Mouse (Mus musculus): ENCODE results near the gene Lmbrd1. TPM values are rescaled to one million over a fixed set of nuclear protein-coding genes. Genes with fewer than 3 reads are reported as not detected.
A peak's percentile ranks its signal among the peaks of the same experiment; 100 is the strongest.

Gene Lmbrd1
- polyA plus RNA-seq, 1 experiment from 2014 or later: 33.5 TPM

GRCm38 (mm10) chr1:24699320-24699719, 20.9 kb downstream of the Lmbrd1 start:
- ATAC-seq (ENCODE audit: low FRiP score) (peak; percentile 51; the same call in 1 of the 2 replicates), DNase-seq (ENCODE audit: low spot score) (peak; percentile 18)
- Histone ChIP-seq H3K27ac (ENCODE audit: low read depth, low read length) (no peak overlapping the region), H3K9ac (ENCODE audit: low read depth, low read length) (no peak overlapping the region), H3K4me1 (replicated peaks; ENCODE audit: control insufficient read depth, insufficient read depth, low read length) (no peaks in the 10 kb centered on the region), H3K27me3 (ENCODE audit: control insufficient read depth, insufficient read depth, low read length) (no peaks in the 10 kb centered on the region), H3K36me3 (ENCODE audit: control insufficient read depth, insufficient read depth, low read length) (no peaks in the 10 kb centered on the region), H3K4me2 (replicated peaks; ENCODE audit: low read depth, low read length) (no peak overlapping the region), H3K9me3 (ENCODE audit: control insufficient read depth, low read length) (no peaks in the 10 kb centered on the region), H3K4me3 (ENCODE audit: low read depth, low read length) (no peak overlapping the region)
- WGBS: 25% methylated on average over 9 of the region's 9 CpGs

DNA sequence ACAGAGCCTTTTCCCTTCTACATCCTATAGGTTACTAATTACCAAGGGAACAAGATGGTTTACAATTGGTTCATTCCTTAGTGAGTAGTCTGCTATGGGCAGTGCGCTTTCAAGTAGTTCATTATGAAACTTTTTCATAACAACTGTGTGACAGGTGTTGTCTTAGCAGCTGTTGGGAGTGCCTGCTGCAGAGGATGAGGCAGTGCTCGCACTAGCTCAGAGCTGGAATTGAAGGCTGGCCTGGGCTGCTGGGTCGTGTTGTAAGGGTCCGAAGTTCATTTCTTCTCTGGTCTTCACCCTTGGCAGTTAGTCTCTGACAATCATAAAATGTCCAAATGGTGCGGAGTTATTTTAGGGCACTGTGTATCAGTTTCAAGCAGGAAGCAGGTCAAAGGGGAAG, 21.8 kb downstream of the Lmbrd1 start:
- no peak for ATAC-seq (ENCODE audit: low FRiP score)
- DNase-seq (ENCODE audit: low spot score): no peak
- H3K27ac ChIP-seq (ENCODE audit: low read depth, low read length): no peak overlapping the region
- H3K4me3 ChIP-seq (ENCODE audit: low read depth, low read length): no peak overlapping the region
- no peaks in the 10 kb centered on the region for H3K4me1 ChIP-seq (replicated peaks; ENCODE audit: control insufficient read depth, insufficient read depth, low read length)
- no peak overlapping the region for H3K4me2 ChIP-seq (replicated peaks; ENCODE audit: low read depth, low read length)
- no peak overlapping the region for H3K9ac ChIP-seq (ENCODE audit: low read depth, low read length)
- no peaks in the 10 kb centered on the region for H3K9me3 ChIP-seq (ENCODE audit: control insufficient read depth, low read length)
- no peaks in the 10 kb centered on the region for H3K27me3 ChIP-seq (ENCODE audit: control insufficient read depth, insufficient read depth, low read length)
- no peaks in the 10 kb centered on the region for H3K36me3 ChIP-seq (ENCODE audit: control insufficient read depth, insufficient read depth, low read length)
- 91% methylated on average over 5 of the region's 5 CpGs for WGBS

DNA sequence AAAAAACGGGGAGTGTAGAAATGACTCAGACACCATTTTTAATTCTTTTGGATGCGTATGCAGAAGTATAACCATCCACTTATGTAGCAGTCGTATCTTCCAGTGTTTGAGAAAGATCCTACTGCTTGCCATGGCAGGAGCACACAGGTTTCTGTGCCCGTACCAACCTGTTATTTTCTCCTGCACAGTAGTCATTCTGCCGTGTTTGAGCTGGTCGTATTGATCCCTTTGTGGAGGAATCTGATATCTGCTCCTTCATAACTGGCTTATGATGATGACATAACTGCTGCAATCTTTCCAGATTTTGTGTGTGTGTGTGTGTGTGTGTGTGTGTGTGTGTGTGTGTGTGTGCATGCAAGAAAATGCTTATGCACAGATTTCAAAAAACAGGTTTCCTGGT, 25.4 kb downstream of the Lmbrd1 start:
- WGBS: 87% methylated on average over 6 of the region's 6 CpGs
- H3K9me3 ChIP-seq (ENCODE audit: control insufficient read depth, low read length): no peaks in the 10 kb centered on the region
- H3K27me3 ChIP-seq (ENCODE audit: control insufficient read depth, insufficient read depth, low read length): no peaks in the 10 kb centered on the region
- H3K4me2 ChIP-seq (replicated peaks; ENCODE audit: low read depth, low read length): no peak overlapping the region
- no peak for ATAC-seq (ENCODE audit: low FRiP score)
- DNase-seq (ENCODE audit: low spot score): no peak
- H3K27ac ChIP-seq (ENCODE audit: low read depth, low read length): no peak overlapping the region
- no peak overlapping the region for H3K4me3 ChIP-seq (ENCODE audit: low read depth, low read length)
- H3K36me3 ChIP-seq (ENCODE audit: control insufficient read depth, insufficient read depth, low read length): no peaks in the 10 kb centered on the region
- H3K4me1 ChIP-seq (replicated peaks; ENCODE audit: control insufficient read depth, insufficient read depth, low read length): no peaks in the 10 kb centered on the region
- H3K9ac ChIP-seq (ENCODE audit: low read depth, low read length): no peak overlapping the region

DNA sequence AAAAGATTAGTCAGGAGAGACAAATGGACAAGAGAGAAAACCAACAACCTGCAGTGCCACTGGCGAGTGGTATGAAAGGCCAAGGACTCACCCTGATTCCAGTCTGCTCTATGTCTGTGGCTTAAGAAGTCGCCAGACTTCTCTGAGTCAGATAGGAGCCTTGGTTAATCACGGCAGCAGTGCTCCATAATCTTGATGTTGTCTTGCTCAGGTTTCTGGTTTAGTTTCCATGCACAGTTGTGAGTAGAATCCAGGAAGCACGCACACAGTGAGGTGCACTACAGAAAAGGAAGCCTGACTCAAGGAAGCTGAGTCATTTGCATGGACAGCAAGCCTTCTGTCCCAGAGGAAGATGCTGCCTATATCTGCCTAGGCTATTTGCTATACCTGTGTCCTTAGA, 37.9 kb downstream of the Lmbrd1 start:
- Histone ChIP-seq H3K9ac (ENCODE audit: low read depth, low read length) (no peak overlapping the region), H3K36me3 (ENCODE audit: control insufficient read depth, insufficient read depth, low read length) (no peaks in the 10 kb centered on the region), H3K4me2 (replicated peaks; ENCODE audit: low read depth, low read length) (no peak overlapping the region), H3K4me3 (ENCODE audit: low read depth, low read length) (no peak overlapping the region), H3K27me3 (ENCODE audit: control insufficient read depth, insufficient read depth, low read length) (no peaks in the 10 kb centered on the region), H3K9me3 (ENCODE audit: control insufficient read depth, low read length) (no peaks in the 10 kb centered on the region), H3K4me1 (replicated peaks; ENCODE audit: control insufficient read depth, insufficient read depth, low read length) (no peaks in the 10 kb centered on the region), H3K27ac (ENCODE audit: low read depth, low read length) (no peak overlapping the region)
- 90% methylated on average over 4 of the region's 4 CpGs for WGBS
- ATAC-seq (ENCODE audit: low FRiP score) (no peak), DNase-seq (ENCODE audit: low spot score) (no peak)

GRCm38 (mm10) chr1:24719621-24720020, 41.2 kb downstream of the Lmbrd1 start:
- H3K4me2 ChIP-seq (replicated peaks; ENCODE audit: low read depth, low read length): no peak overlapping the region
- no peak overlapping the region for H3K27ac ChIP-seq (ENCODE audit: low read depth, low read length)
- WGBS: 65% methylated on average over 3 of the region's 3 CpGs
- DNase-seq (ENCODE audit: low spot score) (no peak), ATAC-seq (ENCODE audit: low FRiP score) (no peak)
- H3K9ac ChIP-seq (ENCODE audit: low read depth, low read length): no peak overlapping the region
- H3K9me3 ChIP-seq (ENCODE audit: control insufficient read depth, low read length): no peaks in the 10 kb centered on the region
- H3K27me3 ChIP-seq (ENCODE audit: control insufficient read depth, insufficient read depth, low read length): no peaks in the 10 kb centered on the region
- H3K36me3 ChIP-seq (ENCODE audit: control insufficient read depth, insufficient read depth, low read length): no peaks in the 10 kb centered on the region
- H3K4me1 ChIP-seq (replicated peaks; ENCODE audit: control insufficient read depth, insufficient read depth, low read length): no peaks in the 10 kb centered on the region
- no peak overlapping the region for H3K4me3 ChIP-seq (ENCODE audit: low read depth, low read length)

DNA sequence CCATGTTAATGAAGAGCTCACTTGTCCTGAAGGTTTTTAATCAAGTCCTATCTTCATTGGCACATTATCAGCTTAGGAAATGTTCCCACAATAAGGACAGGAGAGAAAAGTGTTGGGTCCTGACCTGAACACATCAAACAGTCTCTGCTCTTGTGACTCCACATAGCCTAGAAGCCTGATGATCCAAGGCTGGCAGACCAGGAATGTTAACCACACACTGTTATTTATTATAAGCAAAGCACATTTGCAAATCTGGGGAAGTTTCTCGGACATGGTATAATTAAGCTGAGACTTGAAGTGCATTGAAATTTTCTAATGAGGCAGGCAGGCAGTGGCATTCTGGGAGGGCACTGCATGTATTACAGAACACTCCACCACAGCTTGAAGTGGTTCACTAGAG, 41.8 kb downstream of the Lmbrd1 start:
- Histone ChIP-seq H3K27me3 (ENCODE audit: control insufficient read depth, insufficient read depth, low read length) (no peaks in the 10 kb centered on the region), H3K27ac (ENCODE audit: low read depth, low read length) (no peak overlapping the region), H3K9ac (ENCODE audit: low read depth, low read length) (no peak overlapping the region), H3K36me3 (ENCODE audit: control insufficient read depth, insufficient read depth, low read length) (no peaks in the 10 kb centered on the region), H3K4me1 (replicated peaks; ENCODE audit: control insufficient read depth, insufficient read depth, low read length) (no peaks in the 10 kb centered on the region), H3K4me2 (replicated peaks; ENCODE audit: low read depth, low read length) (no peak overlapping the region), H3K4me3 (ENCODE audit: low read depth, low read length) (no peak overlapping the region), H3K9me3 (ENCODE audit: control insufficient read depth, low read length) (no peaks in the 10 kb centered on the region)
- DNase-seq (ENCODE audit: low spot score) (no peak), ATAC-seq (ENCODE audit: low FRiP score) (no peak)
- 88% methylated on average over 1 of the region's 1 CpGs for WGBS

DNA sequence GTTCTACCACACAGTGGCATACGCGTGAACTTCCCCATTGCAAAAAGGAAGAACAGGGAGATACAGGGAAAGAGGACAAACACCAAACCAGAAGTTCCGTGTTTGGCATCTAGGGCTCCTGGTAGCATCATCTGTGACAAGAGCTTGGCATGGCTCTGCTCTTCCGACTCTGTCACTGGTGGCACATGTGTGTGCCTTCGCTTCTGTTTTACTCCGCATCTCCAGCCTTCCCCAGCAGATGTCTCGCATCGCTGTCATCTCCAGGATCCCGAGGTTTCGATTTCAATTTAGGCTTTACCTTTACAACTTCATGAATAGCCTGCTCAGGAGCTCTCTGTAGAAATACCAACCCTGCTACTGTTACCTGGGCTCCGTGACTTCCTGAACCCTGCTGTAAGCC, 51.4 kb downstream of the Lmbrd1 start:
- DNase-seq (ENCODE audit: low spot score): no peak
- no peak for ATAC-seq (ENCODE audit: low FRiP score)
- no peaks in the 10 kb centered on the region for H3K4me1 ChIP-seq (replicated peaks; ENCODE audit: control insufficient read depth, insufficient read depth, low read length)
- H3K4me3 ChIP-seq (ENCODE audit: low read depth, low read length): no peak overlapping the region
- no peak overlapping the region for H3K9ac ChIP-seq (ENCODE audit: low read depth, low read length)
- 97% methylated on average over 11 of the region's 11 CpGs for WGBS
- H3K27me3 ChIP-seq (ENCODE audit: control insufficient read depth, insufficient read depth, low read length): no peaks in the 10 kb centered on the region
- no peaks in the 10 kb centered on the region for H3K9me3 ChIP-seq (ENCODE audit: control insufficient read depth, low read length)
- no peak overlapping the region for H3K27ac ChIP-seq (ENCODE audit: low read depth, low read length)
- H3K36me3 ChIP-seq (ENCODE audit: control insufficient read depth, insufficient read depth, low read length): no peaks in the 10 kb centered on the region
- no peak overlapping the region for H3K4me2 ChIP-seq (replicated peaks; ENCODE audit: low read depth, low read length)

GRCm38 (mm10) chr1:24732286-24732685, 53.9 kb downstream of the Lmbrd1 start:
- H3K36me3 ChIP-seq (ENCODE audit: control insufficient read depth, insufficient read depth, low read length): no peaks in the 10 kb centered on the region
- H3K9ac ChIP-seq (ENCODE audit: low read depth, low read length): no peak overlapping the region
- DNase-seq (ENCODE audit: low spot score) (no peak), ATAC-seq (ENCODE audit: low FRiP score) (no peak)
- WGBS: 97% methylated on average over 3 of the region's 3 CpGs
- no peak overlapping the region for H3K4me3 ChIP-seq (ENCODE audit: low read depth, low read length)
- no peaks in the 10 kb centered on the region for H3K27me3 ChIP-seq (ENCODE audit: control insufficient read depth, insufficient read depth, low read length)
- no peaks in the 10 kb centered on the region for H3K4me1 ChIP-seq (replicated peaks; ENCODE audit: control insufficient read depth, insufficient read depth, low read length)
- H3K4me2 ChIP-seq (replicated peaks; ENCODE audit: low read depth, low read length): no peak overlapping the region
- H3K9me3 ChIP-seq (ENCODE audit: control insufficient read depth, low read length): no peaks in the 10 kb centered on the region
- H3K27ac ChIP-seq (ENCODE audit: low read depth, low read length): no peak overlapping the region

DNA sequence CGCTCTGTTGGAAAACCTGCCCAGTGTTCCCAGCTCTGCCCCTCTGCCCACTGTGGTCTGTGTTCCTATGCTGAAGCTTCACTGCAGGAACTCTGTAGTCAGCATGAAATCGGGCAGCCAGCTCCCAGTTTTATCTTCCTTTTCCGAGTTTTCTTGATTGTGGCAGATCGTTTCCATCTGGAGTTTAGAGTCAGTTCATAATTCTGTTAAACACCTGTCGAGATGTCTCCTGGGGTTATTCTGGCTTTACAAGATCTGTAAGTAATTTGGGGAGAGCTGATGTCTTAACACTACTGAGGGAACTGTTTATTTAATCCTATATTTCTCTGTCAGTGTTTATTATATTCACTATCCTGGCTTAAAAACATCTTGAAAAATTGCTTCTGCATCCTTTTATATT, 56.4 kb downstream of the Lmbrd1 start:
- Histone ChIP-seq H3K4me3 (ENCODE audit: low read depth, low read length) (no peak overlapping the region), H3K27me3 (ENCODE audit: control insufficient read depth, insufficient read depth, low read length) (no peaks in the 10 kb centered on the region), H3K4me1 (replicated peaks; ENCODE audit: control insufficient read depth, insufficient read depth, low read length) (no peaks in the 10 kb centered on the region), H3K4me2 (replicated peaks; ENCODE audit: low read depth, low read length) (no peak overlapping the region), H3K27ac (ENCODE audit: low read depth, low read length) (no peak overlapping the region), H3K9me3 (ENCODE audit: control insufficient read depth, low read length) (no peaks in the 10 kb centered on the region), H3K9ac (ENCODE audit: low read depth, low read length) (no peak overlapping the region), H3K36me3 (ENCODE audit: control insufficient read depth, insufficient read depth, low read length) (no peaks in the 10 kb centered on the region)
- no peak for DNase-seq (ENCODE audit: low spot score)
- no peak for ATAC-seq (ENCODE audit: low FRiP score)
- WGBS: 74% methylated on average over 5 of the region's 5 CpGs

Measured in hindbrain, embryonic 11.5 days (tissue).